Mouse (Mus musculus) neural tube, embryonic 14.5 days (tissue): ENCODE data around the gene Gm42421. TPM values are rescaled to one million over a fixed set of nuclear protein-coding genes. Genes with fewer than 3 reads are reported as not detected.

Experiments used
- ATAC-seq: fragments of 200-750 bp; cut with Nextera tagmentation; 2 replicates; pipeline ENCODE4 v1.8.0; 2017; ENCODE audit warnings: low read depth, mild to moderate bottlenecking, moderate TSS enrichment, moderate library complexity
- H3K27ac ChIP-seq: fragments of 300-500 bp; sonication (generic); 2 replicates; pipeline ENCODE4 v1.5.1; 2014; ENCODE audit warnings: low read depth, mild to moderate bottlenecking, control low read depth, low read length, moderate library complexity, mixed read lengths
- H3K27me3 ChIP-seq: fragments of 300-500 bp; sonication (generic); 2 replicates; pipeline ENCODE4 v1.6.1; 2014; ENCODE audit warnings: low read length; ENCODE audit not compliant: control insufficient read depth, insufficient read depth
- H3K36me3 ChIP-seq: fragments of 300-500 bp; sonication (generic); 2 replicates; pipeline ENCODE4 v1.6.1; 2014; ENCODE audit warnings: low read length, mixed read lengths; ENCODE audit not compliant: control insufficient read depth, insufficient read depth
- H3K4me1 ChIP-seq: fragments of 300-500 bp; sonication (generic); 2 replicates; pipeline ENCODE4 v1.6.1; 2014; ENCODE audit warnings: low read length; ENCODE audit not compliant: control insufficient read depth, insufficient read depth
- H3K4me2 ChIP-seq: fragments of 300-500 bp; sonication (generic); 2 replicates; pipeline ENCODE4 v1.6.1; 2014; ENCODE audit warnings: mild to moderate bottlenecking, low read depth, low read length, control low read depth
- H3K4me3 ChIP-seq: fragments of 300-500 bp; sonication (generic); 2 replicates; pipeline ENCODE4 v1.5.1; 2014; ENCODE audit warnings: low read depth, low read length, control low read depth, mixed read lengths
- H3K9ac ChIP-seq: fragments of 300-500 bp; sonication (generic); replicated peaks from 2 replicates; pipeline ENCODE4 v1.6.1; 2014; ENCODE audit warnings: low read depth, mild to moderate bottlenecking, control low read depth, low read length, mixed read lengths
- H3K9me3 ChIP-seq: fragments of 300-500 bp; sonication (generic); 2 replicates; pipeline ENCODE4 v1.6.1; 2016; ENCODE audit warnings: low read length; ENCODE audit not compliant: control insufficient read depth
- WGBS: fragments of 180-500 bp; shearing (Covaris S2); extraction: QIAGEN DNeasy Blood & Tissue Kit; methylation state at CpG from one replicate; pipeline ENCODE4 v1.1.7; 2014; 5-methylcytosine and 5-hydroxymethylcytosine counted together
- polyA plus RNA-seq: library from polyadenylated mRNA; unstranded; fragments of >200 nt; fragmentation: Nextera tagmentation; extraction: Ambion mirVana; gene quantifications from 2 replicates; pipeline ENCODE4 v1.2.1, GENCODE M21; 2014

Gene Gm42421
- polyA plus RNA-seq, 1 experiment from 2014 or later: 3.1 TPM

DNA sequence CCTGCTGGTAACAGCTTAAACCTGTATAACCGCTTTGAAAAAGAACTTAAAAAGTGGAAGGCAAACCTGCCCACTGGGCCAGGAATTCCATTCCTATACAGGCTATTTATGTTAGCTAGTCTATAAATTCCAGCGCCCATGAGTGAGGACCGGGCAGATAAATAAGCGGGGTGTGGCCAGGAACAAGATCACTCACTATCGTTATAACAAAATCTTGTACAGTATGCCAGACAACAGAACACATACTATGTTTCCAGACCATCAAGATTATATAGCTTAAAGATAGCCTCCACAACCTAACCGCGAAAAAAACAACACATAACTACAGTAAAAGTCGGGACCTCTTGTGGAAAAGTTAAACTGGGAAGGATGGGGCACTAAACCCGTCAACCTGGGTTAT is 19.0 kb upstream of the Gm42421 start:
- under 1% methylated on average over 9 of the region's 9 CpGs for WGBS
- Histone ChIP-seq H3K27ac (peak overlapping the region; percentile 67), H3K4me3 (peak overlapping the region; percentile 72), H3K36me3 (peaks cover 16% of the 10 kb centered on the region), H3K4me1 (peaks cover 12% of the 10 kb centered on the region), H3K9ac (peak overlapping the region; percentile 58), H3K4me2 (peak overlapping the region; percentile 83), H3K27me3 (no peaks in the 10 kb centered on the region), H3K9me3 (no peaks in the 10 kb centered on the region)
- ATAC-seq: no peak

DNA sequence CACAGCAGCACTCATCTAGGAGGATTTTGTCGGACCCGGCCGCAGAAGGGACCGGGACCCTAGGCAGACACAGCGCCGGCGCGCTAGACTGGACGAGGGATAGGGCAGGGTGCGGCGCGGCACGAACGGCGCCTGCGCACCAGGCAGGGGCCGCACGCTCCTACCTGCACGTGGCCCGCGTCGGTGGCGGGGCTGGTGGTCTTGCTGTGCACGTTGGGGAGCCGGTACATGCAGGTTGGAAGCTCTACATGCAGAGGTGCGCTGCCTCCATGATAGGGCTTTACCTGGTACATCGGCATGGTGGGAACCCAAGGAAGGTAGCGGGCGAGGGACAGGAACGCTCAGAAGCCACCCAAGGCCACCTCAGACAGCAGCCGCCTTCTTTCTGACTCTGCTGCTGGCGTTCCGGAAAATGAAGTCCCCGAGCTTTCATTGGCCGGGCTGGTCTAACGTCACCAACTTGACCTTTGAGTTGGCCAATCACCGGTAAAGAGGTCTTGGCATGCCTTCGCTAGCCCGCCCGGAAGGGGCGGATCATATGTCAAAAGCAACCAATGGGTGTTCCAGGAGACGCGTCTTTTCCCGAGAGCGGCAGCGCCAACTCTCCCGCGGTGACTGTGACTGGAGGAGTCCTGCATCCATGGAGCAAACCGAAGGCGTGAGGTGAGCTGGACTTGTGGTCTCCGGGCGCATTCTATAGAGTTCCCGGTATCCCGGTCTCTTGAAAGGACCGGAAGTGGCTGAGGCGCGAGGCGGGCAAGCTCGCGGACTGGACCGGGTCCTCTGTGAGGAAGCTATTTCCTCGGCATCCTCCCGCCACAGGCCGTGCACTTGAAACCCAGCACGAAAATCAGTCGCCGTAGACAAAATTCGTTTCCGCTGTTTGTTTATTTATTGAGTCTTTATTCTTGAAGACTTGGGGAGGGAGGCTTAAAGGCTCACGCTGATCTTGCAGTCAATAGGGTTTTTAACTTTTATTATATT is 18.3 kb upstream of the Gm42421 start, which contains the start of the genes Aimp2 and Pms2:
Gene Aimp2 (minus strand): TSS at position 431 of the 984 bp plus-strand sequence.
Gene Pms2 (plus strand): TSS at position 548 of the 984 bp plus-strand sequence.
- Histone ChIP-seq H3K27me3 (no peaks in the 10 kb centered on the region), H3K4me2 (peak within 1 kb of the TSS; percentile 83), H3K36me3 (peaks cover 9% of the 10 kb centered on the region), H3K4me1 (peaks cover 12% of the 10 kb centered on the region), H3K9ac (peak within 1 kb of the TSS; percentile 58), H3K4me3 (peak within 1 kb of the TSS; percentile 72), H3K27ac (peak within 1 kb of the TSS; percentile 67), H3K9me3 (no peaks in the 10 kb centered on the region)
- WGBS: under 1% methylated on average over 70 of the region's 70 CpGs
- ATAC-seq: peak; percentile 100

GRCm38 (mm10) chr5:143916221-143916620 is 11.8 kb upstream of the Gm42421 start:
- Histone ChIP-seq H3K27ac (no peak overlapping the region), H3K9ac (no peak overlapping the region), H3K4me1 (no peaks in the 10 kb centered on the region), H3K4me2 (no peak overlapping the region), H3K36me3 (peaks cover 32% of the 10 kb centered on the region), H3K4me3 (no peak overlapping the region), H3K27me3 (no peaks in the 10 kb centered on the region), H3K9me3 (no peaks in the 10 kb centered on the region)
- no peak for ATAC-seq
- 92% methylated on average over 9 of the region's 9 CpGs for WGBS

- no peak overlapping the region for H3K27ac ChIP-seq
- H3K27me3 ChIP-seq: no peaks in the 10 kb centered on the region
- WGBS: 50% methylated on average over 5 of the region's 5 CpGs
- no peaks in the 10 kb centered on the region for H3K4me1 ChIP-seq
- no peaks in the 10 kb centered on the region for H3K9me3 ChIP-seq
- H3K4me3 ChIP-seq: no peak overlapping the region
- H3K4me2 ChIP-seq: no peak overlapping the region
- no peak overlapping the region for H3K9ac ChIP-seq
- peaks cover 32% of the 10 kb centered on the region for H3K36me3 ChIP-seq
- ATAC-seq: no peak
Observed at GRCm38 (mm10) chr5:143917418-143917817, 10.6 kb upstream of the Gm42421 start.

GRCm38 (mm10) chr5:143918120-143918519 is 9.9 kb upstream of the Gm42421 start:
- no peaks in the 10 kb centered on the region for H3K4me1 ChIP-seq
- H3K36me3 ChIP-seq: peaks cover 36% of the 10 kb centered on the region
- no peak overlapping the region for H3K27ac ChIP-seq
- H3K4me2 ChIP-seq: no peak overlapping the region
- no peak overlapping the region for H3K9ac ChIP-seq
- no peak for ATAC-seq
- whole genome bisulfite sequencing: 98% methylated on average over 3 of the region's 3 CpGs
- no peaks in the 10 kb centered on the region for H3K27me3 ChIP-seq
- no peak overlapping the region for H3K4me3 ChIP-seq
- no peaks in the 10 kb centered on the region for H3K9me3 ChIP-seq

- Histone ChIP-seq H3K4me1 (no peaks in the 10 kb centered on the region), H3K9me3 (no peaks in the 10 kb centered on the region), H3K4me2 (no peak overlapping the region), H3K27ac (no peak overlapping the region), H3K4me3 (no peak overlapping the region), H3K27me3 (no peaks in the 10 kb centered on the region), H3K36me3 (peaks cover 61% of the 10 kb centered on the region), H3K9ac (no peak overlapping the region)
- 95% methylated on average over 6 of the region's 6 CpGs for WGBS
- no peak for ATAC-seq
Observed at GRCm38 (mm10) chr5:143924781-143925452, 3.1 kb upstream of the Gm42421 start.

DNA sequence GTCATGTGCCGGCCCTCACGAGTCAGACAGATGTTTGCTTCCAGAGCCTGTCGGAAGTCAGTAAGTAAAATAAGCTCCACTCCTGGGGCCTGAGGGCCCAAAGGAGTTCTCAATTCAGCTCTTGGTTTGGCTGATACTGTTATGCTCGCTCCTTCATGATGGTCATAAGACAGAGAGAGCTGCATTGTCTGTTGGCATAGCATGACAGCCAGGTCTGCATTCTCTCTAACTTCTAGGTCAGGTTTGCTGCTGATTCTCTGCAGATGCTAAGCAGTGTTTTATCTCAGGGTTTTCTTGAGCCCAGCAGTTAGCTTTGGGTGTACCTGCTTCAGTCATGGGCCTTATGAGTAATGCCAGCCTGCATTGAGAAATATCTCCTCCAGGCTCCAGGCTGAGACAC is 1.3 kb downstream of the Gm42421 start:
- Histone ChIP-seq H3K4me2 (no peak overlapping the region), H3K27ac (no peak overlapping the region), H3K36me3 (peaks cover 45% of the 10 kb centered on the region), H3K27me3 (no peaks in the 10 kb centered on the region), H3K9me3 (no peaks in the 10 kb centered on the region), H3K4me3 (no peak overlapping the region), H3K4me1 (no peaks in the 10 kb centered on the region), H3K9ac (no peak overlapping the region)
- WGBS: 97% methylated on average over 4 of the region's 4 CpGs
- ATAC-seq: no peak

DNA sequence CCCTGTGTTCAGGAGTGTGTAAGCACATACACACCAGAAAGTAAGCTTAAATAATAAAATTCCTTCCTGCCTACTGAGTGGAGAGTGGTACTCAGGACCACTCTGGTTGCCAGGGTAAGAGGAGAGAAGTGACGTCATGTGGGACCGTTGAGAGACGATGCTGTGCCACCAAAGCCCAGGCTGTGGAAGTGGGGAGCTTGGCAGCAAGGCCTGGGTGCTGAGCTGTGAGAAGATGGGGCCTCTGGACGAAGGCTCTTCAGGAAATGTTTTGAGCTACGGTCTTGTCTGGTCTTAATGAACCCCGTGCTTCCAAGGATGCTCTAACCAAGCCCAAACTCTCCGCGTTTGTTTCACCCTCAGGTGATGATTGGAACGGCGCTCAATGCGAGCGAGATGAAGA is 2.7 kb downstream of the Gm42421 start:
- WGBS: 94% methylated on average over 12 of the region's 12 CpGs
- Histone ChIP-seq H3K4me2 (no peak overlapping the region), H3K9ac (no peak overlapping the region), H3K36me3 (peaks cover 31% of the 10 kb centered on the region), H3K4me3 (no peak overlapping the region), H3K27ac (no peak overlapping the region), H3K4me1 (no peaks in the 10 kb centered on the region), H3K27me3 (no peaks in the 10 kb centered on the region), H3K9me3 (no peaks in the 10 kb centered on the region)
- no peak for ATAC-seq
